Mouse (Mus musculus): Measurements from ENCODE around the gene Nnat.
"Not testable (repeated sequence)": the region's sequence is repeated elsewhere in the genome, so short reads cannot be mapped to it uniquely, and the experiment has no call there.

The Nnat gene

DNA sequence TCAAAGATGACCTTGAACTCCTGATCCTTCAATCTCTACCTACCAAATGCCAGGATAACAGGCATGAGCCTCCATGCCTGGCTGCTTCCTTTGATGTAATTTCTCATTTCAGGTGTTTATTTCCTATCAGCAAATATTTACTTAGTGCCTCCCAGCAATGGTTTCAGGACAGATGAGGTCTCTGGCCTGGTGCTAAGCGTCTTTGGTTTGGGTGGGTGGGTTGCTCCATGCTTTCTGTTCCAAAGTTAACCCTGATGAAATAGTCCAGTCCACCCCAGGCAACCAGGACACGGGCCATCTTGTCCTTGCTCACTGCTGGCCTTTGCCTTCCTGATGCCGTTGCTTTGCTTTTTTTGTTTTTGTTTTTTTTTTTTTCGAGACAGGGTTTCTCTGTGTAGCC, 9.6 kb upstream of the Nnat start:
- intact Hi-C loops (cut with DNase I) = no loop called here

DNA sequence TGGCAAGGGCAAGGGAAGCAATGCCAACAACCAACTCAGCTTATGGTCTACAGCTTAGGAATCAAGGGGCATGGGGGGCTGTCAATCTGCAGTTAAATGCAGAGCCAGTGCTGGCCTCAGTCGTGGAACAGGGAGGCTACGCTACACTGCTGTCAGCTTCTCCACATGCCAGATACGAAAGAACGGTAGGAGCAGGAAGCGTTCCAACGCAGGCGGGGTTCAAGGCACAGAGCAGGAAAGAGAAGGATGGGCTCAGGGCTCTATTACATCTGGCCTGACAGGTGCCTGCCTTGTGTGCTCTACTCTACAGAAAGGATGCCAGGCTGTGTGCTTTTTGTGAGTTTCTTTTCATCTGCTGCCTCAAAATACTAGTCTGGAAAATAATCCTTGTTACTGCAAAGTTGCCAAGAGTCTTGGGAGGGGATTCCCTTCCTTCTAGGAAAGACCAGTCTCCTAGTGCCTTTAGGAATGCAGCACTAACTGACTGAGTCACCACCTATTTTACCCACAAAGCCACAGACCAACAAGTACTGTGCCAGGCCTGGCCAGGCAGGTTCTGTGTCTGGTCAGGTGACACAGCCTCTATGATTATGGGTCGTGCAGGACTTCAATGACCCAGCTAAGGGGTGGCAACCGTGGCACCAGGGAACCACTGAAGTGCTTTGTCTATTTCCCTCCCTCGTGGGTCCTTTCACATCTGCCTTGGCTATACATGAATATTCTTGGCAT, 7.6 kb upstream of the Nnat start:
- intact Hi-C loops (cut with DNase I) = no loop called here

DNA sequence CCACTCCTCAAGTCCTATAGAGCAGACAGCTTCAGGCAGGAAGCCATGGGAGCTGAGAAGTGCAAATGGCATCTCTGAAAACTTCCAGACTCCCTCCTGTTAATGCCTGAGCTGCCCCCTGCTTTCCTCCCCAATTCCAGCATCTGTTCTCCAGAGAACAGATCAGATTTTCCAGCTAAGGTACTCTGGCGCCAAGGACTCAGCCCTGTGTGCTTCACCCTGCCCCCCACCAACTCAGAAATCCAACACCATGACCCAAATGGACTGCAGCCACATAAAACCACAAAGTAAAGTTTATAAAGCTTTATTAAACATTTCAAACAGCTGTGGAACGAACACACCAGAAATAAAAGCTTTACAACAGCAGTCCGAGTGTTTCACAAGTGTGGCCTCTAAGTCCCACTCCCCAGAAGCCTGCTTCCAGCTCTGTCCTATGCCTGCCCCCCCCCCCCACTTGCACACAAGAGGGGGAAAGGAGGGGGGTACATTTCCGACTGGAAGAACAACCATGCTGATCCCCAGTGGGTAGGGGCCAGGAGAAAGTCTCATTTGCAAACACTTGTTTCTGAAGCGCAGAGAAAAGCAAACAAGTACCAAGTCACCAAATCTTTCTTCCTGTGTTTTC, 3.7 kb upstream of the Nnat start:
- intact Hi-C loops (cut with DNase I) = no loop called here

DNA sequence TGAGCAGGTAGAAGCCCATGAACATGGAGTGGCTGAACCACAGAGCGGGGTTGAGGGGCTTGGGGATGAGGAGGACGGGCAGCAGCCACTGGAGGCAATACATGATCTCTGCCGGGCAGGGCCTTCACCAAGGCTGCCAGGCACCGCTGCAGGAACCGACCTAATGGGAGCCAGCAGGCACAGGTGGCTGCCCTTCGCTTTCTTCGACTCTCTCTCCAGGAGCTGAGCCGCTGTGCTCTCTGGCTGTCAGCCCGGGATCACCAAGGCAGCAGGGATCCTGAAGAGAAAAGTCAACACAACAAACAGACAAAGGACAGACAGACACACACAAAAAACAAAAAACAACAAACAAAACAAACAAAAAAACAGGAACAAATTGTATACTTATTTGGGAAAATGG, 1.8 kb upstream of the Nnat start:
- intact Hi-C loops (cut with DNase I) = no loop called here

DNA sequence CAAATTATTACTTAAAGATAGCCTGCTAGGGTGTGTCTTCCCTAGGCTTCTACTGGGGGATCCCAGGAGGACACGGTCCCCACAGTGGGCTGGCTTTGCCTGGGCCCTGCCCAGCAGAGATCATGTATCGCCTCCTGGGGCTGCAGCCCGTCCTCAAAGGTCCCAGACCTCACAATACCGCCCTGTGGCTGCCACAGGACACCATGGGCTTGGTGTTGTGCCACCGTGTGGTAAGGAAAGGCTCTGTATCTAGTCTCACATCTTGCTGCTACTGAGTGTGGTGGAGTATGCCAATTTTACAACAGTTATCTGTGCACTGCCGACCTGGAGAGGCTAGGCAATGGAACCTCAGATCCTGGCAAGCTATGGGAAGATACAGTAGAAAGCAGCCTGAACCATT, 1.4 kb upstream of the Nnat start:
- intact Hi-C loops (cut with DNase I) = no loop called here

DNA sequence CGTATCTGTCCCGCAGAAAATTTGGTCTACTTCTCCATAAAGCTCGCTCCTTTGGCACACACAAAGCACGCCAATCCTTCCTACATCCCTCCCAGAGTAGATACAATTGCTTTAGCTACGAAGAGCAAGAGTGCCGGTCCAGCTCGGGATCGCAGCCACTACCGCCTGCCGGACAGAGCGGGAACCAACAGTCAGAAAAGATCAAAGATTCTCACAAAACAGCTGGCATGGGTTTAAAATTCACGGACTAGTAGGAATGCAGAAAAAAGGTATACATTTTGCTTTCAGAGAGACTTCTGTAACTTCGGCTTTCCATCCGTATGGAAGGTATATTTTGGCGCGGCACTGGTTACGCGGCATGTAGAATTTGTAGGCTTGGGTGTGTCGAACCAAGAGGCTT, 438 bp upstream of the Nnat start:
- intact Hi-C loops (cut with DNase I) = no loop called here

DNA sequence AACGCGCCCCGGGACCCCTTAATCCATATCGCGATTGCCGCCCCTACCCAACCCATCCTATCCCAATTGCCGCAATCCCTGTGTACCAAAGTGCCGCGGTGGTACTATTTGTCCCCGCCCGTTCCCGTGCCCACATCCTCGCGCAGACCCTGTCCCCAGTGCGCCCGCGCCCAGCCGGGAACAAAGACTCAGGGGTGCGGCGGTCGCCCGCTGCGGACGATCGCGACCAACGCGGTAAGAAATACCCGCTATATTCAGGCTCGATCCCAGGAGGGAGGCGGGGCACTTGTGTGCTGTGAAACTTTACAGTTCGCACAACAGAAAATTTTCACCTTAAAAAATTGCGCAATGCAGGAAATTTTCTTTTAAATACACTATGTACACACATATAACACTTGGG, 424 bp downstream of the Nnat start:
- intact Hi-C loops (cut with DNase I) = no loop called here

DNA sequence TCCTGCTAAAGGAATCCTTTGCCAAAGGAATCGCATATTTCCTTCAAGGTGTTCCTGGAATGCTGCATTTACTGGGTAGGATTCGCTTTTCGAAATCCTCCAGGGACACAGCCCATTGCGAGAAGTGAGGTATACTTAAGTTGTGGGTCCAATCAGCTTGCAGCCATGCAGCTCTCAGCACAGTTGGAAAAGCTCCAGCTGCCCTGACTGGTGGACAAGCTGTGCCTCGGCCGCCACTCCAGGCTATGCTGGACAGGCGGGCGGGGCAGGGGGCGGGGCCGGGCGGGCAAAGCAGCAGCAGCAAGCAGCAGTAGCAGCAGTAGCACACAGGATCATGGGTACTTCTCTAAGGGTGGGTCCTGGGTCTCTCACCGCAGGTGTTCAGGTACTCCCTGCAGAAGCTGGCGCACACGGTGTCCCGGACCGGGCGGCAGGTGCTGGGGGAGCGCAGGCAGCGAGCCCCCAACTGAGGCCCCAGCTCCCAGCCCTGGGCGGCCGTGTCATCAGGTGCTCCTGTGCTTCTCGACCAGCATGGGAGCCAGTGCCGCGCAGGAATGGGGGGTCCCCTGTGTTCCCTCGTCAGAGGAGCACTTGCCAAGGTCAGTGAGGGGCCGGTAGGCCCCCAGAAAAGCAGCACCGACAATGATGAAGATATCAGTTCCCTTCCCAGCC, 1.4 kb downstream of the Nnat start:
- intact Hi-C loops (cut with DNase I) = no loop called here

DNA sequence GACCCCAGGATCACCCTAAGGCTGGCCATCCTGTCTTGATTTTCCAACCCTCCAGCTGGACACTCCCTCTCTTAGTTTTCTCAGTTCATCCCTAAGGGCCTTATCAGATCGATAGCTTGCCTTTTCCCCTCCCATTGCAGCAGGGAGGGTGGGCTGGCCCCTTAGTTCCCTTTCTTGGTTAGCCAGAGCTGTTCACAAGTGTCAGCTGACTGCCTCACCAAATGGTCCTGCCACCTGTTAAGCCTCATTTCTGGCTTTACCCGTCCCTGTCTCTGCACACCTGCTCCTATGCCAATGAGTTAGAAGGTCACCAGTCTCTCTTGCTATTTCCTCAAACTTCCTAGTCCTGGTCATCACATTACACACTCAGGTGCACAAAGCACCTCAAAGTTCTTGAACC, 3.2 kb downstream of the Nnat start:
- intact Hi-C loops (cut with DNase I) = no loop called here

DNA sequence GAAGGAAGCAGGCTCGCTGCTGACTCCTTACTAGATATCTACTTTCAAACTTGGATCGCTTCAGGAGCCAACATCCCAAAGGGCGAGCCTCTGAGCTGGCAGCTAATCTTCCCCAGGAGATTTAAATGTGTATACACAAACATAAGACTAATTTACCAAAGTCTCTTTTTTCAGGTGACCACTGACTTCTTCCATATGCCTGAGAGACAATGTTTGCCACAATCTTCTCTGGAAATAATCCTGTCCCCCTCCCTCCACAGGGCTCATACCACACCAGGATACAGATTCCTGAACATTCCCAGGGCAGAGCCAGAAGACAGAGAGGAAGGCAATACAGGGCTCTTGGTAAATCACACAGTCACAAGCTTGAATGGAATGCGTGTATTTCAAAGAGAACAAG, 4.8 kb downstream of the Nnat start:
- intact Hi-C loops (cut with DNase I) = no loop called here

DNA sequence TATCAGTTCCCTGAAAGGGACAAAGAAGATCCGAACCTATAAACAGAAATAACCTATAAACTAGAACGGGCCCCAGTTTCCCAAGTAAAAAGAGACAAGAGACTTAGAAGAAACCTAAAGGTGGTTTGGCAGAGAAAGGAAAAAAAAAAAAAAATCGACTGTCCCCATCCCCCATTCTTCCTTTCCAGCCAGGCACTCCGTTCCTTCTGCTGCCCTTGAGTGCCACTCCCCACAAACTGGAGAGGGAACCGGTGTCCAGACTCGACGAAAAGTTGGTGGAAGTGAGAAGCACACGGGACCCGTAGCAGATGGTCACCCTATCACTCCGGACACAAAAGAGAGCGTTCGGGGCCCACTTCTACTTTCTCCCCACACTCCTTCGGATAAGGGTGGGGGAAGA, 5.6 kb downstream of the Nnat start:
- intact Hi-C loops (cut with DNase I) = no loop called here

DNA sequence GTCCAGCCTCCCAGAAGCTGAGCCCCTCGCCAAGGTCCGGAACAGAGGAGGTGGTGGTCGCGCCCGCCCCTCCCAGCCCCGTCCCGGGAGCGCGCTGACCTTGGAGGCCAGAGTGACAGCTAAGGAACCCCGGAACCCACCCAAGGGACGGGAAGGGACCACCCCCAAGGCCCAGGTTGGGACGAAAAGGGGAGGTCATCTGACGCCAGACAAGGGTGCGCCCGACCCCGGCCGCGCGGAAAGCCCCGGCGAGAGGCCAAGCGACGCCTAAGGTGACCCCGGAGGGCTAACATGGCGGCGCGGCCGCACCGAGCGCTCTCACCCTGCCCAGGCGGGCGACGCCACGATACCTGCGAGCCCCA, 6.0 kb downstream of the Nnat start:
- intact Hi-C loops (cut with DNase I) = no loop called here

DNA sequence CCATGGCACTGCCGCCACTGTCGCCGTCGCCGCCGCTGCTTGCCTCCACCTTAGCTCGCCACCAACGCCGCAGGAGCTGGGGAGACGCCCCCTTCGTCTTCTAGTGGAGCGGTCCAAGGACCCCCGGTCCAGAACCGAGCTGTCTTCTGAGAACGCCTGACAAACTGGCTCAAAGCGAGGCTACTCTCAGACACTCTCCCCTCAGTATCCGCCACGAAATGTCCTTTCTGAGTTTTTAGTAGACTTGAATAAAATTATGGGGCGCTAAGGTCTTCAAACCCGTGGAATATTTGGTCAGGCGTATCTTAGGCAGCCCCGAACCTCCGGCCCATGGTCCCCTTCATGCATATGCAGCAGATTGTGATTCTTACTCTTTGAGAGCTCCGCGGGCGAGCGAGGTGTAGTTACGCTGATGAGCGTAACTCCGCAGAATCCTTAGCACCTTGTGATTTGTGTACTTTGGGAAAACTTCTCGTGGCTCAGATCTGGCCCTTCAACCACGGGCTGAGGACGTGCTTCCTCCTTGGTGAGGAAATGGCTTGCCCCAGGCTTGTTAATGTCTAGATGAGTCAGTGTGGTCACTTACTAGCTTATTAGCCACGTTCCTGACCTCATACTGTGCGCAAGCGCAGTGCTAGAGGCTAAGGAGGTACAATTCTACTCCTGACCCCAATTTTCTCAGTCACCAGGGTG, 6.5 kb downstream of the Nnat start:
- intact Hi-C loops (cut with DNase I) = no loop called here

DNA sequence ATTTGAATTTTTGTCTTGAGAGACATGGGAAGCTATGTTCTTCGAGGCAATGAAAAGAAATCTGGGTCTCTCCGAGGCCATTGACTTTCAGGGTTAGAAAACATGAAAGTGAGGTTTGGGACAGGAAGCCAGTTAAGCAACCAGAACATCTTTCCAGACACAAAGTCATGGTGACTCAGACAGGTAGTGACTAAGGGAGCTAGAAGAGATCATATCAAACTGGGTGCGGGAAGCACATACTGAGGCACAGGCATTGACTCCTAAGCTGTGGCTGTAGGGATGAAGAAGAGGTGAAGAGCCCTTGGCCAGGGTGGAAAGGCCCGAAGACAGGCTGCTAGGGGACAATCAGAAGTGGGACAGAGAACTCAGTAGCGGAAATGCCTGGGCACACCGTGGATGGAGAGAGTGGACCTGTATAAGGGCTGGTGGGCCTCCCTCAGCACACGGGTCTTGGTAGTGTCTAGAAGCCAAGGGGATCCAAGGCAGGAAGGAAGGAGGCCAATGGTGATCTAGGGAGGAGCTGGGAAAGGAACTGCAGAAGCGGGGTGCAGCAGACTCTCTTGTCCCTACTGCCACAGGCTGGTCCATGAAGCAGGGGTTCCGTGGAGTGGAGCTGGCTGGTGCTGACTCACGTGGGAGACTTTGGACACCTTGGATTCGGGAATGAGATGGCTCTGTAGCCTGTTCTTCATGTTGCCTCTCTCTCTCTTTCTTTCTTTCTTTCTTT, 7.5 kb downstream of the Nnat start:
- intact Hi-C loops (cut with DNase I) = no loop called here

DNA sequence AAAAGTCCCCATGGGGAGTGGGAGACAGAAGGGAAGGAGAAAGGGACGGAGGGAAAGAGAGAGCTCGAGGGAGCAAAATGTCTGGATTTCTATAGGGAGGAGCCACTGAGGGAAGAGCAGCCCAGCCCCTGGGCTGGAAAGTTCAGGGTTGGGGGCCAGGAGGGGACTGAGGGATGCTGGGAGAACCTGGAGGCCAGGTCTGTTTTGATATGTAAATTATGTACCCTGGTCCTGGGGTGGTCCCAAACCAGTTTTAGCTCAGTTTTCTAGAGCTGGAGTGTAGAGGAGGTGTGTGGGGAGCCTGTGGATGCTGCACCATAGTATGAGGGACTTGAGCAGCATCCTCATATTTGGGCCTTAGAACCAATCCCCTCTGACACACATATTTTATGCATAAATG, 9.0 kb downstream of the Nnat start:
- intact Hi-C loops (cut with DNase I) = no loop called here

DNA sequence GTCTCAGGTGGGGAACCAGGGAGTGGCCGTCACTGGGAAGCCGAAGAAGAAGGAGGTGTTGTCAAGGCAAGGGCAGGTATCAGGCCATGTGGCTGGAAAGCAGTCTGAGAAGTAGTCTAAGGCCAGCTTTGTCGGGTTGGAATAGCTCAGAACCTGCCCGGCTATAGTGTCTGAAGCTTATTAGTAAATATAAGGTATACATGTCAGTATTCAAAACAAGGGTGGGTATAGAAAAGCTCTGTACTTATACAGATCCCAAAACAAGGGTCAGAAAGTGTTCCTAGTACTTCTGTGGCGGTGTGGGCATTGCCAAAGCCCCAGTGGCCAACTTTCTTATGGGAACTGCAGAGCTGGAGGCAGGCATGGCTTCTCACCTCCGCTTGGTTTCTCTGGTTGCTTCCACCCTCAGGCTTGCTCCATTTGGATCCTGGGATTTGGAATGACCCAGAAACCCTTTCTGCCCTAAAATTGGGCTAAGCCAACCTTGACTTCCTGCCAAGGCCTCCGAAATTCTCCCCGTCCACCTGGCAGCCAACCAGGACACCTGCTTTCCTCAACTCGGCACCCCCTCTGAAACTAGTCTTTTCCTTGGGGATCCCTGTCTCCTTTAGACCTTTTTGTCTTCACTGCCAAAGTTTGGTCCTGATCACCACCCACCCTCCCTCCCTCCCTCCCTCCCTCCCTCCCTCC, 10.1 kb downstream of the Nnat start:
- intact Hi-C loops (cut with DNase I) = loop anchor here (2.0 kb wide), 1 partner anchor 283 kb away; no protein-coding TSS in a partner anchor

DNA sequence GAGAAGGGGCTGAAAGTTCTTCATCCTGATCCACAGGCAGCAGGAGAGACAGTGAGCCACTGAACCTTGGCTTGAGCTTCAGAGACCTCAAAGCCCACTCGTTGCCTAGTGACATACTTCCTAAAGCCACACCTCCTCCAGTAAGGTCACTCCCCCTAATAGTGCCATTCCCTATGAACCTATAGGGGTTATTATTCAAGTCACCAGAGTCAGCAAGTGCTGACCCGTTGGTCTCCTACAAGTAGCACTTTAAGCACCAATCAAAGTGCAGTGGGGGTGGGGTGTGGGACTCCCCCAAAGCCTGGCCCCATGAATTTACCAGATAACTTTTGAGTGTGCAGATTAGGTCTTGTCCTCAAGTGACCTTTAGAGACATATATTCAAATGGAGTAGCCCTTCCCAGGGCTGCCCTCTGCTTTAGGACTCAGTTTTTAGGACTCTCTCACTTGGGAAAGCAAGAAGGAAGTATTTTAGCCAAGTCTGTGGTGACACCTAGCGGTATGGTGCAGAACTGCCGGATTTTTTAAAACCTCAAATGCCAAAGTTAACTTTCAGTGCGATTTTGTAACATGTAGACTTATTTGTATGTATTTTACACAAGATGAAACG, 11.4 kb downstream of the Nnat start, which contains the start of gene Blcap:
TSS of gene Blcap (minus strand) at position 51 of the 609 bp plus-strand sequence.
- intact Hi-C loops (cut with DNase I) = loop anchor here (1.0 to 2.0 kb wide), 3 partner anchors 91 to 285 kb away; no protein-coding TSS in a partner anchor

DNA sequence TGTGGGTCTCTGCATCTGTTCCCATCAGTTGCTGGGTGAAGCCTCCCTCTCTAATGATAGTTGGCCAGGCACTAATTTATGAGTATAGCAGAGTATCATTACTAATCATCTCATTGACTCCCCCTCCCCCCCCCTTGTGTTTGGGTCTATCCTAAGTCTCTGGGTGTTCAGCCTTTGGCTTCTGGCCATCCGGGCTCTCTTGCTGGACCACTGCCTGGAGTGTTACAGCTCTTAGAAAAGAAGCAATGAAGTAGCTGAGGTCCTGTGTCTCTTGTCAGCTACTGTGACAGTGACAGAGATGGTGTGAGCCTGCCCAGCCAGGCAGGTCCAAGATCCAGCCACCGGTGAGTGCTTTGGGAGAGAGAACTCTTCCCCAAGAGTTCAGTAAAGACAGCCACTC, 12.9 kb downstream of the Nnat start:
- intact Hi-C loops (cut with DNase I) = loop anchor here (1.0 kb wide), 1 partner anchor 114 kb away; no protein-coding TSS in a partner anchor

DNA sequence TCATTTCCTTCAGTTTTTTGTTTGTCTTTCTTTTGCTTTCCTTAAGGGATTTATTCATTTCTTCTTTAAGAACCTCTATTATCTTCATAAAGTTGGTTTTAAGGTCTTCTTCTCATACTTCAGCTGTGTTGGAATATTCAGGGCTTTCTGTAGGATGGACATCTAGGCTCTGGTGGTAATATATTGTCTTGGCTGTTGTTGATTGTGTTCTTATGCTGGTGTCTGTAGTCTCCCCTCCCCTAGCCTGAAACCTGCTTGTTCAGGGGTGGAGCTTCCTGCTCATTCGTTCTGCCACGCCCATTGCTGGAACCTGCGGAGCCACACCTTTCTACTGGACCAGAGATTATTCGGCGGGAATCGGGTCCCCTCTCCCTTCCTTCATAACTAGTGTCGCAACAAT, 25.5 kb downstream of the Nnat start:
- intact Hi-C loops (cut with DNase I) = not testable (repeated sequence)

DNA sequence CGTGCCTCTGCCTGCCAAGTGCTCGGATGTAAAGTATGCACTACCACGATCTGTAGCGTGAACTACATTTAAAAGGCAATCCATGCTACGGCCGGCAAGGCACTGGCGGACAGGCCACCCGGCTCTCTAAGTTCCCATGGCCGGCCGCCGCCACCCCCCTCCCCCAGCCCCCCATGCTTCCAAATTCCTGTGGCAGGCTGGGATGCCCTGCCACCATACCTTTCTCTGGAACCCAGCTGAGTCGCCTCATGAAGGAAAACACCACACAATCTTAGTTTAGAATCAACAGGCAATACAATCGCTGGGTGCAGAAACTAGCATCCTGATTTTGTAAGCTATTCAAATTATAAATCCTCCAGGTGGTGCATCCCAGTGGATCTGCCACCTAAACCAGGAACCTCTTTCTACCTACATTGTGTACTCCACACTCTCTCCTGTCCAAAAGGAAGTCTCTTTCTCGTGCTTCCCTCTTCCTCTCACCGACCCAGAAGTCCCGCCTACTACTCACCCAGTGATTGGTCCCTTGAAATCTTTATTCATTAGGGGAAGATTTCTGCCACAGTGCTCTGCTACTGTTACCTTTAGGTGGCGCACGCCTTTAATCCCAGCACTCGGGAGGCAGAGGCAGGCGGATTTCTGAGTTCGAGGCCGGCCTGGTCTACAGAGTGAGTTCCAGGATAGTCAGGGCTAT, 37.1 kb downstream of the Nnat start:
- intact Hi-C loops (cut with DNase I) = no loop called here
